Mouse (Mus musculus) gastrocnemius, postnatal 10 days (tissue): ENCODE measurements at regions not wholly inside any gene's neighbourhood (a gene's known extent, or its start where the extent isn't known, plus 50 kb on each side); places are given as distances from the start of the nearest gene placed in this dataset.

Experiments
- DNase-seq: peaks from one replicate; pipeline ENCODE4 v3.0.0; 2021; ENCODE audit warnings: mixed read lengths

- no peak for DNase-seq
Measured at GRCm38 (mm10) chr3:120123155-120123554, 338.9 kb upstream of the Ptbp2 start.

- DNase-seq, result no peak
Measured at GRCm38 (mm10) chr3:120083171-120083932, 299.1 kb upstream of the Ptbp2 start.

- DNase-seq, result no peak
Measured at GRCm38 (mm10) chr3:120073528-120073927, 289.3 kb upstream of the Ptbp2 start.

- no peak for DNase-seq
Measured at GRCm38 (mm10) chr3:120065714-120066113, 281.4 kb upstream of the Ptbp2 start.

- DNase-seq, result peak; percentile 31
Measured at GRCm38 (mm10) chr3:120064854-120065480, 280.7 kb upstream of the Ptbp2 start.

- DNase-seq, result no peak
Measured at GRCm38 (mm10) chr3:120062264-120062663, 278.0 kb upstream of the Ptbp2 start.

GRCm38 (mm10) chr3:120059959-120060358 lies 275.7 kb upstream of the Ptbp2 start:
- no peak for DNase-seq

GRCm38 (mm10) chr3:120055216-120056154 lies 271.2 kb upstream of the Ptbp2 start:
- DNase-seq, result no peak

GRCm38 (mm10) chr3:120047238-120047637 lies 263.0 kb upstream of the Ptbp2 start:
- no peak for DNase-seq

- DNase-seq, result no peak
Measured at GRCm38 (mm10) chr3:120037526-120037925, 253.3 kb upstream of the Ptbp2 start.

- DNase-seq, result no peak
Measured at GRCm38 (mm10) chr3:120019826-120020683, 235.8 kb upstream of the Ptbp2 start.

- no peak for DNase-seq
Measured at GRCm38 (mm10) chr3:120015376-120015775, 231.1 kb upstream of the Ptbp2 start.

- no peak for DNase-seq
Measured at GRCm38 (mm10) chr3:120011861-120012260, 227.6 kb upstream of the Ptbp2 start.

- no peak for DNase-seq
Measured at GRCm38 (mm10) chr3:120008110-120008509, 223.8 kb upstream of the Ptbp2 start.

- no peak for DNase-seq
Measured at GRCm38 (mm10) chr3:120004588-120004987, 220.3 kb upstream of the Ptbp2 start.

- no peak for DNase-seq
Measured at GRCm38 (mm10) chr3:120000281-120000680, 216.0 kb upstream of the Ptbp2 start.

GRCm38 (mm10) chr3:119996258-119996988 lies 212.2 kb upstream of the Ptbp2 start:
- no peak for DNase-seq

- DNase-seq, result peak; percentile 30
Measured at GRCm38 (mm10) chr3:119995781-119996180, 211.5 kb upstream of the Ptbp2 start.

- DNase-seq, result no peak
Measured at GRCm38 (mm10) chr3:119987245-119987852, 203.1 kb upstream of the Ptbp2 start.

- DNase-seq, result no peak
Measured at GRCm38 (mm10) chr3:119977349-119977748, 193.1 kb upstream of the Ptbp2 start.

GRCm38 (mm10) chr3:119976363-119976762 lies 192.1 kb upstream of the Ptbp2 start:
- DNase-seq, result no peak
